Mouse (Mus musculus) liver, embryonic 16.5 days (tissue): ENCODE measurements around the gene Med12. TPM values are rescaled to one million over a fixed set of nuclear protein-coding genes. Genes with fewer than 3 reads are reported as not detected.
A peak's percentile ranks its signal among the peaks of the same experiment; 100 is the strongest.

ENCODE experiments used
- ATAC-seq: fragments of 200-750 bp; cut with Nextera tagmentation; 2 replicates; pipeline ENCODE4 v1.8.0; 2017; ENCODE audit warnings: low read depth, mild to moderate bottlenecking, moderate number of reproducible peaks, moderate library complexity
- H3K27ac ChIP-seq: fragments of 300-500 bp; sonication (generic); 2 replicates; pipeline ENCODE4 v1.5.1; 2014; ENCODE audit warnings: mild to moderate bottlenecking, low read length
- H3K27me3 ChIP-seq: fragments of 300-500 bp; sonication (generic); 2 replicates; pipeline ENCODE4 v1.6.1; 2014; ENCODE audit warnings: low read depth, low read length, mixed read lengths; ENCODE audit not compliant: control insufficient read depth, insufficient read depth
- H3K36me3 ChIP-seq: fragments of 300-500 bp; sonication (generic); 2 replicates; pipeline ENCODE4 v1.6.1; 2014; ENCODE audit warnings: mild to moderate bottlenecking; ENCODE audit not compliant: control insufficient read depth, insufficient read depth
- H3K4me1 ChIP-seq: fragments of 300-500 bp; sonication (generic); 2 replicates; pipeline ENCODE4 v1.6.1; 2014; ENCODE audit warnings: low read depth, low read length, mixed read lengths; ENCODE audit not compliant: control insufficient read depth
- H3K4me2 ChIP-seq: fragments of 300-500 bp; sonication (generic); 2 replicates; pipeline ENCODE4 v1.6.1; 2014; ENCODE audit warnings: low read depth, low read length, mixed read lengths
- H3K4me3 ChIP-seq: fragments of 300-500 bp; sonication (generic); 2 replicates; pipeline ENCODE4 v1.5.1; 2014; ENCODE audit warnings: low read depth, mild to moderate bottlenecking, low read length
- H3K9ac ChIP-seq: fragments of 300-500 bp; sonication (generic); 2 replicates; pipeline ENCODE4 v1.6.1; 2014; ENCODE audit warnings: low read depth, low read length
- H3K9me3 ChIP-seq: fragments of 300-500 bp; sonication (generic); replicated peaks from 2 replicates; pipeline ENCODE4 v1.6.1; 2016; ENCODE audit warnings: low read length; ENCODE audit not compliant: control insufficient read depth
- WGBS: fragments of 180-500 bp; shearing (Covaris S2); extraction: QIAGEN DNeasy Blood & Tissue Kit; methylation state at CpG from one replicate; pipeline ENCODE4 v1.1.7; 2014; ENCODE audit not compliant: insufficient replicate concordance; 5-methylcytosine and 5-hydroxymethylcytosine counted together
- polyA plus RNA-seq: library from polyadenylated mRNA; unstranded; fragments of >200 nt; fragmentation: Nextera tagmentation; extraction: Ambion mirVana; gene quantifications from 2 replicates; pipeline ENCODE4 v1.2.1, GENCODE M21; 2015

Med12 gene
- polyA plus RNA-seq, 1 experiment from 2014 or later = 25.5 TPM

GRCm38 (mm10) chrX:101289037-101289436, 15.2 kb downstream of the Med12 start:
- peak overlapping the region; percentile 42 for H3K4me2 ChIP-seq
- H3K4me3 ChIP-seq = no peak overlapping the region
- no peaks in the 10 kb centered on the region; the same call in 1 of the 2 replicates for H3K27me3 ChIP-seq
- ATAC-seq = no peak
- H3K36me3 ChIP-seq = peaks cover 37% of the 10 kb centered on the region
- no peak overlapping the region for H3K9ac ChIP-seq
- WGBS = 74% methylated on average over 7 of the region's 7 CpGs
- peak overlapping the region; percentile 93 for H3K27ac ChIP-seq
- no peaks in the 10 kb centered on the region for H3K9me3 ChIP-seq
- peaks cover 41% of the 10 kb centered on the region for H3K4me1 ChIP-seq

- Histone ChIP-seq H3K27me3 (no peaks in the 10 kb centered on the region; the same call in 1 of the 2 replicates), H3K9me3 (no peaks in the 10 kb centered on the region), H3K4me1 (peaks cover 41% of the 10 kb centered on the region), H3K27ac (peak overlapping the region; percentile 42), H3K9ac (0 out of 2 replicates have a peak overlapping the region, but pooled peaks have one; percentile 26), H3K4me2 (no peak overlapping the region; the same call in 1 of the 2 replicates), H3K4me3 (no peak overlapping the region), H3K36me3 (peaks cover 39% of the 10 kb centered on the region)
- ATAC-seq = peak; percentile 35
- 55% methylated on average over 10 of the region's 10 CpGs for WGBS
Measured at GRCm38 (mm10) chrX:101290111-101290510, 16.3 kb downstream of the Med12 start.

- Histone ChIP-seq H3K36me3 (peaks cover 15% of the 10 kb centered on the region), H3K27ac (no peak within 1 kb of the TSS), H3K27me3 (peaks cover 9% of the 10 kb centered on the region), H3K9ac (no peak within 1 kb of the TSS), H3K4me2 (peak within 1 kb of the TSS; percentile 17; the same call in 1 of the 2 replicates), H3K9me3 (no peaks in the 10 kb centered on the region), H3K4me1 (no peaks in the 10 kb centered on the region), H3K4me3 (no peak within 1 kb of the TSS)
- peak; percentile 27; the same call in 1 of the 2 replicates for ATAC-seq
- 22% methylated on average over 20 of the region's 24 CpGs for WGBS
Measured at GRCm38 (mm10) chrX:101299055-101299454, 25.2 kb downstream of the Med12 start, which contains the start of gene Nlgn3. Gene Nlgn3 (plus strand): TSS chrX:101299168.

GRCm38 (mm10) chrX:101299473-101300426, 25.9 kb downstream of the Med12 start:
- Histone ChIP-seq H3K9me3 (no peaks in the 10 kb centered on the region), H3K4me1 (no peaks in the 10 kb centered on the region), H3K4me2 (no peak overlapping the region), H3K4me3 (no peak overlapping the region), H3K27ac (no peak overlapping the region), H3K27me3 (peaks cover 9% of the 10 kb centered on the region), H3K36me3 (peaks cover 10% of the 10 kb centered on the region), H3K9ac (no peak overlapping the region)
- ATAC-seq = no peak
- WGBS = 34% methylated on average over 13 of the region's 13 CpGs

GRCm38 (mm10) chrX:101300427-101301030, 26.7 kb downstream of the Med12 start:
- WGBS = 50% methylated on average over 13 of the region's 13 CpGs
- Histone ChIP-seq H3K27me3 (peaks cover 9% of the 10 kb centered on the region), H3K4me3 (no peak overlapping the region), H3K27ac (no peak overlapping the region), H3K9me3 (no peaks in the 10 kb centered on the region), H3K4me2 (no peak overlapping the region), H3K9ac (no peak overlapping the region), H3K36me3 (peaks cover 8% of the 10 kb centered on the region), H3K4me1 (no peaks in the 10 kb centered on the region)
- no peak for ATAC-seq

GRCm38 (mm10) chrX:101301654-101302053, 27.8 kb downstream of the Med12 start:
- ATAC-seq = no peak
- H3K4me1 ChIP-seq = no peaks in the 10 kb centered on the region
- peaks cover 8% of the 10 kb centered on the region for H3K36me3 ChIP-seq
- 71% methylated on average over 9 of the region's 9 CpGs for WGBS
- H3K27me3 ChIP-seq = peaks cover 12% of the 10 kb centered on the region
- no peaks in the 10 kb centered on the region for H3K9me3 ChIP-seq
- no peak overlapping the region for H3K4me3 ChIP-seq
- no peak overlapping the region for H3K27ac ChIP-seq
- no peak overlapping the region for H3K4me2 ChIP-seq
- H3K9ac ChIP-seq = no peak overlapping the region

GRCm38 (mm10) chrX:101304646-101305045, 30.8 kb downstream of the Med12 start:
- Histone ChIP-seq H3K4me1 (no peaks in the 10 kb centered on the region), H3K27ac (no peak overlapping the region), H3K27me3 (peaks cover 15% of the 10 kb centered on the region), H3K4me2 (no peak overlapping the region), H3K4me3 (no peak overlapping the region), H3K36me3 (no peaks in the 10 kb centered on the region), H3K9ac (no peak overlapping the region), H3K9me3 (no peaks in the 10 kb centered on the region)
- no peak for ATAC-seq
- 43% methylated on average over 2 of the region's 2 CpGs for WGBS

- Histone ChIP-seq H3K9ac (no peak overlapping the region), H3K9me3 (no peaks in the 10 kb centered on the region), H3K4me3 (no peak overlapping the region), H3K36me3 (no peaks in the 10 kb centered on the region), H3K4me1 (no peaks in the 10 kb centered on the region), H3K4me2 (no peak overlapping the region), H3K27ac (no peak overlapping the region), H3K27me3 (peaks cover 20% of the 10 kb centered on the region)
- ATAC-seq = no peak
- WGBS = 69% methylated on average over 5 of the region's 5 CpGs
Measured at GRCm38 (mm10) chrX:101309299-101309698, 35.5 kb downstream of the Med12 start.
